Mouse (Mus musculus) stomach, postnatal 0 days (tissue): ENCODE data around the gene Slc25a12.

ENCODE experiments used
- CTCF ChIP-seq: IDR thresholded peaks from 2 replicates; pipeline ENCODE4 v1.5.1; 2016; ENCODE audit warnings: antibody characterized with exemption, low read depth, mild to moderate bottlenecking, moderate library complexity
- EP300 ChIP-seq: optimal IDR thresholded peaks from 2 replicates; pipeline ENCODE3; 2016; ENCODE audit warnings: antibody characterized with exemption

GRCm38 (mm10) chr2:71306357-71306756, 61.2 kb downstream of the Slc25a12 start:
- TF ChIP-seq EP300 (no peak), CTCF (no peak)
